8 mouse cellular contexts compared by ENCODE assay signal in the genomic region with DNA sequence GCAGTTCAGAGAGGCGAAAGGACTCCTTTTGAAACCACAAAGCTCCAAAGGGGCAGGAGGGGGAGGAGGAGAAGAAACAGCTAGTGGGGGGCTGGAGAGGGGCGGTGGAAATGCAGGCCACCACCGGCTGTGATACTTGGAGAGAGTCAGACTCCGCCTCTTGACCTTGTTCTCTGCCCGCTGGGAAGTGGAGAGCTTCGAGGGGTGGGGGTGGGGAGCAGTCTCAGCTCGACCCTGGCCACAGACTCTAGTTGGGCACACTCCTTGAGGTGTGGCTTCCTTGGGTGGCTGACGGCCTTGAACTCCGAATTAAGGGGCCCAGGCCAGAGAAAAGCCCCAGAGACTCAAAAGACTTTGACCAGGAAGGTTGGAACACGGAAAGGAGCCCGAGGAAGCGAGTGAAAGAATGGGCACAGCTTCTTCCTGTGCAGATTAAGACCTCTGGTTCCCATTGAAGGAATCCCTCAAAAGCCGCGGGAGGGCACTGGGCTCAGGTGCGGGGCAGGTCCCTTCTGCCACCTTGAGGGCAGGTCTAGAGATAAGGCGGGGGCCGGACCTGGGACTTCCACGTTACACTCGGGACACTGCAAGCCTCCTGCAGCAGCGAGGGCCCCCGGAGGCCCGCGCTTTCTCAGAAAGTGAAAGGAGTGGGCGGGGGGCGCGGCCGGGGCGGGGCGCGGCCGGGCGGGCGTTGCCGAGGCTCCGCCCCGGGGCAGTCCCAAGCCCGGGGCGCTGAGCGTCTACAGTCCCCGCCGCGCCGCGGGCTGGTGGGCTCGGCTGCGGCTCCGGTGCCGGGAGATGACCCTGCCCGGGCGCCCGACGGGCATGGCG. TPM values are rescaled to one million over a fixed set of nuclear protein-coding genes. Genes with fewer than 3 reads are reported as not detected.
A peak's percentile ranks its signal among the peaks of the same experiment; 100 is the strongest.
DNase-seq lines count a peak whose midpoint lies in the region; ATAC-seq lines count a peak whose summit lies in the region.

A gene (plus strand): TSS at position 757 of the 831 bp plus-strand sequence.

- DNase-seq in CD8-positive naive resting alpha-beta T cell, adult 2 months (ENCODE audit: low read depth in 2 of 2, low spot score in 2 of 2) = peak; percentile 43 to 63
- DNase-seq in adipocyte (ENCODE audit: low spot score) = peak; percentile 36
- peak; percentile 40 to 70 for DNase-seq in layer of hippocampus, postnatal 10 days (ENCODE audit: low spot score in 2 of 2)
- DNase-seq in lung, postnatal 14 days = peak; percentile 62
- peak; percentile 85 for DNase-seq in retina, embryonic 14.5 days (ENCODE audit: low spot score)
- DNase-seq in urinary bladder, postnatal 25 days (ENCODE audit: low spot score) = peak; percentile 42

- peak; percentile 41; the same call in 1 of the 2 replicates for ATAC-seq in erythroid progenitor cell, adult 5-6 weeks (replicated peaks; ENCODE audit: low FRiP score, poor library complexity, severe bottlenecking)
- peak; percentile 30 to 50; a peak in 3 of 4 replicates for ATAC-seq in hematopoietic stem cell, adult 5-6 weeks (replicated peaks in 1 of 2; ENCODE audit: insufficient read depth in 1 of 2, low FRiP score in 2 of 2, low TSS enrichment in 1 of 2, low read depth in 1 of 2, poor library complexity in 2 of 2, severe bottlenecking in 2 of 2)

RNA-seq across cellular contexts. Expression of the gene that starts here (rescaled TPM):
- not detected in 2 replicates for total RNA-seq in erythroid progenitor cell, adult 5-6 weeks (2015; ENCODE audit: low replicate concordance)
- not detected in 2 replicates for total RNA-seq in erythroid progenitor cell, adult 5-6 weeks (2017; ENCODE audit: low replicate concordance)
- total RNA-seq in hematopoietic stem cell, adult 5-6 weeks (2017) = 1.7 TPM in 1 of 2 replicates, not detected in the other
- 100 to 1,000 TPM; 115 to 124 TPM for total RNA-seq in layer of hippocampus, postnatal 10 days (2021)

Comparison
In these comparisons a context has a peak if more than half of its experiments do, and no peak if none do; other contexts are left out.
1. Peak in every context shown above with its lines: DNase-seq and ATAC-seq.
2. RNA of the gene that starts here (total RNA-seq): 115 to 124 TPM in layer of hippocampus, postnatal 10 days; 1.7 TPM in hematopoietic stem cell, adult 5-6 weeks and not detected in erythroid progenitor cell, adult 5-6 weeks; every median in the first group is over 10 times any median in the second.
3. Peak in ATAC-seq in erythroid progenitor cell, adult 5-6 weeks; RNA of the gene not detected or under 1 TPM.